Mouse (Mus musculus) adipose tissue, adult 10 weeks (tissue): Measurements from ENCODE around the gene Treh. TPM values are rescaled to one million over a fixed set of nuclear protein-coding genes. Genes with fewer than 3 reads are reported as not detected.

ENCODE experiments used
- polyA plus RNA-seq: library from polyadenylated mRNA; stranded (reverse); fragments of 350-450 nt; fragmentation: Illumina TruSeq; extraction: RNeasy Lipid Tissue Mini Kit (QIAGEN cat#74804); gene quantifications from one replicate; pipeline ENCODE4 v1.2.3, GENCODE M21; 2014; ENCODE audit warnings: low read depth, low replicate concordance

The Treh gene
- polyA plus RNA-seq, result not detected

GRCm38 (mm10) chr9:44673005-44673404, at the start of gene Treh:
Gene Treh, plus strand, starts transcription at chr9:44673233.

DNA sequence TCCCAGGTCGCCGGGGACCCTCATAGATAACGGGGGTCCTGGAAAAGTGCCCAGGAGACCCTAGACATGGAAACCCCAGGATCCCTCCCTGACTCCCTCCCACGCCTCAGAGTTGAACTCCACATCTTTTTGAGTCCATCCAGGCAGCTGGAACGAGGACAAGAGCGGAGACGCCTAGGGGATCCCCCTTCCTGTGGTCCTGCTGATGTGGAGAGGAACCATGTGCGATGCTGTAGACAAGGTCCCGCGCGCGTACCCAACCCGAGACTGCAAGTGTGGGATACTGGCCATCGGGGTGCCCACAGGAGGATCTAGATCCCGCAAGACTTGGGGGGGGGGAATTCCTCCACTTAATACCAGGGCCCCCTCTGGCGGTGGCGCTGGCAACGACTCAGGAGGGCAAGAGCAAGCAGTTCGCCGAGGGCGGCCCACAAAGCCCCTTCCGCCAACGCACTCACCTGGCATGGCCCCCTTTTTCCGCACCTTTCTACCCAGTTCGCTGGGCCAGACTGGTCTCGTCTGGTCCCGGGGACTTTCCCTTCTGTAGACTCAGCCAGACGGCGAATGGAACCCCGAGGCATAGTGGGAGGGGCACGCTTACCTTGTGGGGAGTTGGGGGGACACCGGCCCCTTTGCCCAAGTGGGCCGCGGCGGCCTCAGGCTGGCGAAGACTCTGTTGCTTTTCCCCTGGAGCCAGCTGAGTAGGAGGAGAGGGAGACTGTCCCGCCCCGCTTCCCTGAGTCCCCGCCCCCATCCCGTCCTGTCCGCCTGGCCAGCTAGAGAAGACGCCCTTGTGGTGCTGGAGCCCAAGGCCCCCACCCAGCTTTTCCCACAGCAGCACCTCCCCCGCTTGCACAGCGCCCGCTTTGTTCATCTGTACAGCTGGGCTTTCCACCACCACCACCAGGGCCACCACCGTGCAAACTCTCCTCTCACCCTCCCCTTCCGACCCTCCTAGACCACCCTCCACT, 61.8 kb downstream of the Treh start, which contains the start of gene Phldb1:
TSS of gene Phldb1 (minus strand) at position 675 of the 971 bp plus-strand sequence.

Other genes starting within 250 kb of the Treh start
- 0.45 TPM for gene Foxr1, start 232.1 kb upstream of the Treh start, polyA plus RNA-seq
- 1.1 TPM for gene Upk2, start 218.3 kb upstream of the Treh start, polyA plus RNA-seq
- gene Bcl9l, start 190.4 kb upstream of the Treh start, polyA plus RNA-seq, result 58.9 TPM
- gene Cxcr5, start 111.4 kb upstream of the Treh start, polyA plus RNA-seq, result 0.62 TPM
- gene Ddx6, start 68.3 kb upstream of the Treh start, polyA plus RNA-seq, result 79.5 TPM
- 61.1 TPM for gene Phldb1, start 62.0 kb downstream of the Treh start, polyA plus RNA-seq
- gene Arcn1, start 94.6 kb downstream of the Treh start, polyA plus RNA-seq, result 107 TPM
- gene Ift46, start 94.7 kb downstream of the Treh start, polyA plus RNA-seq, result 62.7 TPM
- 3.0 TPM for gene Tmem25, start 126.1 kb downstream of the Treh start, polyA plus RNA-seq
- gene Ttc36, start 129.8 kb downstream of the Treh start, polyA plus RNA-seq, result 2.3 TPM
- 12.5 TPM for gene Kmt2a, start 208.1 kb downstream of the Treh start, polyA plus RNA-seq
- 562 TPM for gene Atp5l, start 247.5 kb downstream of the Treh start, polyA plus RNA-seq